Mouse (Mus musculus) liver, embryonic 12.5 days (tissue): Measurements from ENCODE around the gene Myh7. TPM values are rescaled to one million over a fixed set of nuclear protein-coding genes. Genes with fewer than 3 reads are reported as not detected.
A peak's percentile ranks its signal among the peaks of the same experiment; 100 is the strongest.
"Not testable (repeated sequence)": the region's sequence is repeated elsewhere in the genome, so short reads cannot be mapped to it uniquely, and the experiment has no call there.

Experiments
- ATAC-seq: fragments of 200-750 bp; cut with Nextera tagmentation; 2 replicates; pipeline ENCODE4 v1.8.0; 2017; ENCODE audit warnings: moderate number of reproducible peaks, mild to moderate bottlenecking, moderate library complexity
- H3K27ac ChIP-seq: fragments of 300-500 bp; sonication (generic); 2 replicates; pipeline ENCODE4 v1.5.1; 2016; ENCODE audit warnings: mild to moderate bottlenecking
- H3K27me3 ChIP-seq: fragments of 300-500 bp; sonication (generic); replicated peaks from 2 replicates; pipeline ENCODE4 v1.6.1; 2016; ENCODE audit warnings: mild to moderate bottlenecking, moderate library complexity
- H3K36me3 ChIP-seq: fragments of 300-500 bp; sonication (generic); 2 replicates; pipeline ENCODE4 v1.6.1; 2016; ENCODE audit warnings: mild to moderate bottlenecking, moderate library complexity
- H3K4me1 ChIP-seq: fragments of 300-500 bp; sonication (generic); 2 replicates; pipeline ENCODE4 v1.6.1; 2016
- H3K4me2 ChIP-seq: fragments of 300-500 bp; sonication (generic); 2 replicates; pipeline ENCODE4 v1.6.1; 2016; ENCODE audit warnings: mild to moderate bottlenecking, moderate library complexity
- H3K4me3 ChIP-seq: fragments of 300-500 bp; sonication (generic); 2 replicates; pipeline ENCODE4 v1.5.1; 2016; ENCODE audit warnings: mild to moderate bottlenecking, moderate library complexity
- H3K9ac ChIP-seq: fragments of 300-500 bp; sonication (generic); 2 replicates; pipeline ENCODE4 v1.6.1; 2016; ENCODE audit warnings: mild to moderate bottlenecking, moderate library complexity
- H3K9me3 ChIP-seq: fragments of 300-500 bp; sonication (generic); replicated peaks from 2 replicates; pipeline ENCODE4 v1.6.1; 2016; ENCODE audit warnings: mild to moderate bottlenecking, moderate library complexity
- WGBS: fragments of 180-500 bp; shearing (Covaris S2); methylation state at CpG from one replicate; pipeline ENCODE4 v1.1.7; 2016; ENCODE audit not compliant: insufficient replicate concordance; 5-methylcytosine and 5-hydroxymethylcytosine counted together
- polyA plus RNA-seq: library from polyadenylated mRNA; unstranded; fragments of >200 nt; fragmentation: Nextera tagmentation; extraction: Ambion mirVana; gene quantifications from 2 replicates; pipeline ENCODE4 v1.2.1, GENCODE M21; 2016

Myh7 gene
- polyA plus RNA-seq, result 0.82 and 2.4 TPM in 2 replicates

DNA sequence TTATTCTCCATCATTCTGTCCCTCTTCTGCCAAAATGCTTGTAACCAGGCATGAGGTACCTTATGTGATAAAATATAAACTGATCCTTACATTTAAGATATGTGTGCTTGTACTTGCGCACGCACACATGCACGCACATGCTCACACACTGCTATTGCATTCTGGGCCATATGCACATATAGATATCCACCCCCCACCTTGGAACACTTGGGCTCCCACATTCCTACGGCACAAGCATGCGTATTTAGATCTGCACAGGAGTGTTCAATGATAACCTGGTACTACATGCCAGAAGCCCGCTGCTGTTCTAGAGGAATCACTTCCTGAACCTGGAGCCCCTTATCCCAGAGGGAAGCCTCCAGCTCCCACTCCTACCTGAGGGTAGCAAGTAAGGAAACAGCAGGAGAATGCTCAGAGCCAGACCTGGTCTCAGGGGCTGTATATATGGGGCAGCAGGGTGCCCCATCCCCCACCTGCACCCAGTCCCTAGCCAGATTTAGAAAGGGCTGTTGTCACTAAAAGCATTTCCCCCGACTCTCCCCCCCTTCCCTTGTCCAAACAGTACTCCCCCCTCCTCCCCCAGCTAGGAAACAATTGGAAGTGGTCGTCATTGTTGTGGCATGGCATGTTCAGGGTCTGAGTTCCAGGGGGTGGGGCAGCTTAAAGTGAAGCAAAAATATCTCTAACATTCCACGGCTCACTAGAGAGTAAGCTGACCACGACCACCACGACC lies at the start of gene Myh7:
Gene Myh7 (minus strand): TSS at position 491 of the 733 bp plus-strand sequence.
- Histone ChIP-seq H3K36me3 (no peaks in the 10 kb centered on the region), H3K4me1 (0 out of 2 replicates have a peak, but pooled peaks cover 6% of the 10 kb centered on the region), H3K9me3 (no peaks in the 10 kb centered on the region), H3K27ac (no peak within 1 kb of the TSS), H3K27me3 (peaks cover 50% of the 10 kb centered on the region), H3K4me3 (no peak within 1 kb of the TSS), H3K4me2 (no peak within 1 kb of the TSS), H3K9ac (no peak within 1 kb of the TSS)
- WGBS, result 43% methylated on average over 11 of the region's 11 CpGs
- no peak for ATAC-seq

DNA sequence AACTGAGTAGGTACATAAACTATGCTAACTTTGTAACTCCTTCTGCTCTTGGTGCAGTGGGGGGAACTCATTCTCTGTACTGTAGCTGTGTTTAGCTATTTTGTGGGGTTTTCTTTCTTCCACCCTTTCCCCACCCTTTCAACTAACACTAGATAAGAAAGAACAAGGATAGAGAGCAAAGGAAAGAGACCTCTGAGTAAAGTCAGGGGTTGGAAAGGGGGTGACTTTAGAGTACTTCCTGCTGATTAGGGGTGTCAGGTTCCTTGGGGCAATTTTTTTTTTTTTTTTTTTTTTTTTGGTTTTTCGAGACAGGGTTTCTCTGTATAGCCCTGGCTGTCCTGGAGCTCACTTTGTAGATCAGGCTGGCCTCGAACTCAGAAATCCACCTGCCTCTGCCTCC lies 49.3 kb upstream of the Myh7 start:
- 73% methylated on average over 1 of the region's 2 CpGs for WGBS
- not testable (repeated sequence) for H3K9ac ChIP-seq, H3K36me3 ChIP-seq, H3K4me1 ChIP-seq, H3K4me3 ChIP-seq, H3K4me2 ChIP-seq, H3K27ac ChIP-seq, H3K9me3 ChIP-seq, ATAC-seq, H3K27me3 ChIP-seq

DNA sequence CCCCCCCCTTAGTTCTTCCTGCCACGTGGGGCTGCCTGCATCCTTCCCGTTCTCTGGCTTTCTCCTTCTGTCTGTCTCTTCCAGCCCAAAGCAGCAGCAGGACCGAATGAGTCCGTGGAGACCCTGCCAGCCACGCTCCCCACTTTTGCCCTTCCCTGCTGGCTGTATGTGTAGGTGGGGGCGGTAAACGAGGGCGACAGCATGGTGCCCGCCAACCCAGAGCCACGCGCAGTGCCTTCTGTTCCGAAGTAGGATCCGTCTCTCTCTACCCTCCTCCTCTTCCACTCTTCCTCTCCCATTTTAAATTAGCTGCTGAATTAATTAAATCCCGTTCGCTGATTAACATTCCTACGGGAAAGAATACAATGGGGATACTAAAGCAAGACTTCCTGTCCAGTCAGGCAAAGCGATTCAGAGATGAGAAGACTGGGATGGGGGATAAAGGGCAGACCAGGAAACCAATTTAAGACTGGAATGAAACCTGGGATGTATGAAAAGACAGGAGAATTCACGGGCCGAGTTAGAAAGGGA lies 38.3 kb upstream of the Myh7 start:
- no peak overlapping the region for H3K4me3 ChIP-seq
- no peak overlapping the region for H3K4me2 ChIP-seq
- no peaks in the 10 kb centered on the region for H3K9me3 ChIP-seq
- H3K36me3 ChIP-seq, result no peaks in the 10 kb centered on the region
- H3K27me3 ChIP-seq, result peaks cover 5% of the 10 kb centered on the region
- peaks cover 16% of the 10 kb centered on the region for H3K4me1 ChIP-seq
- 57% methylated on average over 19 of the region's 19 CpGs for WGBS
- H3K27ac ChIP-seq, result no peak overlapping the region
- no peak for ATAC-seq
- H3K9ac ChIP-seq, result no peak overlapping the region

DNA sequence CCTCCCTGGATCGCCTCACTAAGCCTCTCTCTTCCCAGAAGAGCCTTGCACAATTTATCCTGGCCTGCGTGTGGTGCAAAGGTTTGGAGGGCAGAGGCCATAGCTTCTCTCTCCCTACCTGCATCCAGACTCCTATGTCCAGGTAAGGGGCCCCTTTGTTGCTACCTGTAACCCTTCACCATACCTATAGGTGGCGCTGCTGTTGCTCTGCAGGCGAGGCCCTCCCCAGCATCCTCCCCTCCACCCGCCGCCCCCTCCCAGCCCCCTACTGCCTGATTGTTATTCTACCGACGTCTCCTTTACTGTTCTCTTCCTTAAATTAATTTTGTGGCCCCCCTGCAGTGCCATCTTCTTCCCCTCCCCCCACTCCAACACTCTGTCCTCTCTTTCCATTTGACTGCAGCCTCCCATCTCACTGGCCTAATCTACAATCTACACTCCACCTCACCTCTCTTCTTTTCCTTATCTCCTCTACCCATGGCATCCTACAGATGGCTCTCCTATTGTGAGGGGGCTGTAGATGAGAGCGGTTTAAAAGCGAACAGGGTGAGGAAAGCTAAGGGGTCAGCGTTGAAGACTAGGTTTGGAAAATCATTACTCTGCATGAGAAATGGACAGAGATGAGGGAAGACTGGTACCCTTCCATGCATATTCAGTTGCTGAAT lies 34.7 kb upstream of the Myh7 start:
- Histone ChIP-seq H3K27ac (no peak overlapping the region), H3K36me3 (peaks cover 18% of the 10 kb centered on the region), H3K4me1 (peaks cover 16% of the 10 kb centered on the region), H3K4me2 (peak overlapping the region; percentile 43), H3K9me3 (no peaks in the 10 kb centered on the region), H3K27me3 (no peaks in the 10 kb centered on the region), H3K4me3 (no peak overlapping the region), H3K9ac (no peak overlapping the region)
- peak; percentile 63 for ATAC-seq
- WGBS, result 12% methylated on average over 10 of the region's 11 CpGs

DNA sequence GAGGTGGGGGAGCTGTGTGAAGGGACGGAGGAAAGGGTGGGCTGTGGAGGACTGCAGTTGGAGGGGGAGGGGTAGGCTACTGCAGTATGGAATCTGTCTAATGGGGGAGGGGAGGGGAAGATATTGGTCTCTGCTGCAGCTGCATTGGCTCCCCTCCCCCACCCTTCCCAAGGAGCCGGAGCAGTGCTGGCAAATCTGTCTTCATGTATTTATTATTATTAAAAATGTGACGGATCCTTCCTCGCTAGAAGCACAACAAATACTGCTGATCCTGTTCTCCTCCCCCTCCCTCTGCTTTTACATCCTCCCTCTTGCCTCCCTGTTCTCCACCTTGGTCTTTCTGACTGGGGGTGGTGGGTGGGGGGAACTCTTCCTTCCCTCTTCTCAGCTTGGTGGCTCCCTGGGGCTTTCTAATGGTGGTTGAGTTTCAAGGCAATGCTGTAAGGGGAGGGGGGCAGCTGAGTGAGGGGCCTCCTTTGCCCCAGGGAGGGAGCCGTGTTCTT lies 34.0 kb upstream of the Myh7 start:
- Histone ChIP-seq H3K4me1 (peaks cover 16% of the 10 kb centered on the region), H3K27me3 (no peaks in the 10 kb centered on the region), H3K27ac (no peak overlapping the region), H3K9me3 (no peaks in the 10 kb centered on the region), H3K36me3 (peaks cover 26% of the 10 kb centered on the region), H3K4me3 (no peak overlapping the region), H3K9ac (no peak overlapping the region; the same call in 1 of the 2 replicates), H3K4me2 (no peak overlapping the region)
- 28% methylated on average over 5 of the region's 5 CpGs for WGBS
- no peak for ATAC-seq

DNA sequence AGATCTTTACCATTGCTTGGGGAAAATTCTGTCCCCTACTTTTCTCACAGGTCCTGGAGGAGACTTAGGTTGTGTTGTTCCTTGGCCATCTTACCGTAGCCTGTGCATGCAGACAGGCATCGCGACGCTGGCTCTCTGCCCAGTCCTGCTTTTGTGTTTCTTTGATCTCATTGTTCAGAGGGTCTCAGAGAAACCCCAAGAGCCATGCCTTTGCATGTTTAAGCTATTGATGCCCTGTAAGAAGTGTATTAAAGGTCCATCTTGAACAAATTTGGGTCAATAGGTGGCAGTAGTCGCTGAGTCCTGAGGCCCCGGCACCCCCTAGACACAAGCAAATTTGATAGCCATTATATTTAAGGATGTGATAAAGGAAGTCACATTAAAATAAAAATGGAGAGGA lies 33.2 kb upstream of the Myh7 start:
- H3K4me2 ChIP-seq, result no peak overlapping the region
- no peaks in the 10 kb centered on the region for H3K27me3 ChIP-seq
- peaks cover 33% of the 10 kb centered on the region for H3K36me3 ChIP-seq
- 40% methylated on average over 6 of the region's 6 CpGs for WGBS
- peaks cover 16% of the 10 kb centered on the region for H3K4me1 ChIP-seq
- H3K4me3 ChIP-seq, result no peak overlapping the region
- no peak for ATAC-seq
- H3K9me3 ChIP-seq, result no peaks in the 10 kb centered on the region
- no peak overlapping the region for H3K27ac ChIP-seq
- H3K9ac ChIP-seq, result no peak overlapping the region

DNA sequence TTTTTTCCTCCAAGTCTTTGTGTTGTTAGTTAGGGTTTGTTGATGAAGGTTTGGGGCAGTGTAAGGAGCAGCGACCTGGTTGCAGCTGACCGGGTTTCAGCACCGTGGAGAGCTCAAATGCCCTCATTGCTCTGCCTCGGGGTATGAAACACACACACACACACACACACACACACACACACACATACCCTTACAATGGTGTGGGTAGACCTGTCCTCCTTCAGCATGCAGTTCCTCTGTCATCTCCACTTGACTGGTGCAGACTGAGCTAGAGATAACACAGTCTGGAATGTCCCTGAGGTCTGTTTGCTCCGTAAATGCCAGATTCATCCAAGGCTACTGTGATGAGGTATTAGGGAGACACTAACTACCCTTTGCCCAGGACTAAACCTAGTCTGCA lies 32.8 kb upstream of the Myh7 start:
- no peak for ATAC-seq
- Histone ChIP-seq H3K4me3 (no peak overlapping the region), H3K4me2 (no peak overlapping the region), H3K27ac (no peak overlapping the region), H3K9ac (no peak overlapping the region), H3K4me1 (peaks cover 16% of the 10 kb centered on the region), H3K36me3 (peaks cover 37% of the 10 kb centered on the region), H3K27me3 (no peaks in the 10 kb centered on the region), H3K9me3 (no peaks in the 10 kb centered on the region)
- WGBS, result 29% methylated on average over 5 of the region's 5 CpGs

DNA sequence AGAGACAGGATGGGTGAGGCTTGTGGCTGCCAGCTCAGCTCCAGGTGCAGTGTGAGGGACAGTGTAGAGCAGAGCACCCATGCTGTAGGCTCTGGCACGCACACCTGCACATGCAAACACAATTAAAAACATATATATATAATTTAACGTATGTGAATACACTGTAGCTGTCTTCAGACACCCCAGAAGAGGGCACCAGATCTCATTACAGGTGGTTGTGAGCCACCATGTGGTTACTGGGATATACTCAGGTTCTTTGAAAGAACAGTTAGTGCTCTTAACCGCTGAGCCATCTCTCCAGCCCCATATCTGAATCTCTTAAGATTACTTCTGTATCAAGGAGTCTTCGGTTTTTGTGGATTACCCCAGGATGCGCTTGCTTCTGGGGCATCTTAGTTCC lies 31.1 kb upstream of the Myh7 start:
- H3K4me2 ChIP-seq, result no peak overlapping the region
- no peak overlapping the region for H3K27ac ChIP-seq
- H3K9me3 ChIP-seq, result no peaks in the 10 kb centered on the region
- 78% methylated on average over 5 of the region's 5 CpGs for WGBS
- H3K27me3 ChIP-seq, result no peaks in the 10 kb centered on the region
- no peak overlapping the region for H3K9ac ChIP-seq
- H3K36me3 ChIP-seq, result peaks cover 55% of the 10 kb centered on the region
- ATAC-seq, result no peak
- H3K4me3 ChIP-seq, result no peak overlapping the region
- peaks cover 16% of the 10 kb centered on the region for H3K4me1 ChIP-seq

DNA sequence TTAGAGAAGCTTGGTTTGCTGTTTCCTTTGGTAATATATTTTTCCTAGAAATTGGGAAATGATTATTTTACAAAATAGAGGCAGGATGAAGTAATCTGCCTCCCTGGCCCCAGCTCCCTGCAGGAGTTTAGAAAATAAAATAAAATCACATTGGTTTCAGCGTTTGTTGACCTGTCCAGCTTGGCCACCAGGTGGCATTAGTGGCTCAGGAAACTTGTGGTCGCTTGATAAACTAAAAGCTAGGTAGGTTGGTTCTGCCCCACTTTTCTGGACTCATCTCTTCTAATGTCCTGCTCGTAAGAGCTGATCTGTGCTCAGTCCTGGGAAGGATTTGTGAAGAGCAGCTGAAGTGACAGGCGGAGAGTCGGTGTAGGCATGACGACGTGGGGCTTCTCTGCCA lies 29.8 kb upstream of the Myh7 start:
- H3K9ac ChIP-seq, result no peak overlapping the region
- no peaks in the 10 kb centered on the region for H3K9me3 ChIP-seq
- no peak overlapping the region for H3K4me3 ChIP-seq
- peaks cover 68% of the 10 kb centered on the region for H3K36me3 ChIP-seq
- ATAC-seq, result no peak
- WGBS, result 66% methylated on average over 7 of the region's 7 CpGs
- H3K27ac ChIP-seq, result no peak overlapping the region
- H3K27me3 ChIP-seq, result no peaks in the 10 kb centered on the region
- H3K4me1 ChIP-seq, result peaks cover 11% of the 10 kb centered on the region
- H3K4me2 ChIP-seq, result no peak overlapping the region

DNA sequence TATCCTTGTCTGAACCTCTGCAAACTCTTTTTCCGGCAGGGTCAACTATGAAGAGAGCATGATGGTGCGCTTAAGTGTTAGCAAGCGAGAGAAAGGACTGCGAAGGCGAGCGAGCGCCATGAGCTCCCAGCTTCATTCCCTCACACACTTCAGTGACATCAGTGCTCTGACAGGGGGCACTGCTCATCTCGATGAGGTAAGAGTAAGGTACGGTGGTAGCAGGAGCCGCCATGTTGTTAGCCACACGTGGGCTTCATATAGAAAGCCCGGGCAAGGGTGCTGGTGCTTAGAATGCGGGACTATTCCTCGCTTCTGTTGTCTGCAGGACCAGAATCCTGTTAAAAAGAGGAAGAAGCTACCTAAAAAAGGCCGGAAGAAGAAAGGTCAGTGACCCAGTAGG lies 28.6 kb upstream of the Myh7 start:
- no peak overlapping the region for H3K4me3 ChIP-seq
- H3K36me3 ChIP-seq, result peaks cover 78% of the 10 kb centered on the region
- H3K4me1 ChIP-seq, result no peaks in the 10 kb centered on the region
- H3K4me2 ChIP-seq, result no peak overlapping the region
- no peak overlapping the region for H3K9ac ChIP-seq
- no peaks in the 10 kb centered on the region for H3K27me3 ChIP-seq
- no peak for ATAC-seq
- no peak overlapping the region for H3K27ac ChIP-seq
- WGBS, result 85% methylated on average over 15 of the region's 15 CpGs
- no peaks in the 10 kb centered on the region for H3K9me3 ChIP-seq

DNA sequence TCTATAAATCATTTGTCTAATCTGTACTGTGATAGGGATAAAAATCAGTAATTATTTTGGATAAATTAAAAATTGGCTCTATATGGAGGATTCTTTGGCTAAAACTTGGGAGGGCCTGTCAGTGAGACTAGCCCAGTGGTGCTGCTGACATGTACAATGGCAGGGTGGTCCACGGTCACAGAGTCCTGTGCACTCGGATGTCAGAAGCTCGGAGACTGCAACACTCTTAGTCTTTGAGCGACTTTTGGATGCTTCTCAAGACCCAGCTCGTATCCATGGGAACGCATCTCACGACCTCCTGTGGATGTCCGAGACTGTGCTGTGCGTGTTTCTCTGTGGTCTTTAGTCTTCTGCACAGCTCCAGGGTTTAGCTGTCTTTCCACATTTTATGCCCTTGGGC lies 26.0 kb upstream of the Myh7 start:
- Histone ChIP-seq H3K4me1 (peaks cover 14% of the 10 kb centered on the region), H3K27ac (no peak overlapping the region), H3K9ac (no peak overlapping the region), H3K4me3 (no peak overlapping the region), H3K27me3 (no peaks in the 10 kb centered on the region), H3K9me3 (no peaks in the 10 kb centered on the region), H3K4me2 (no peak overlapping the region), H3K36me3 (peaks cover 87% of the 10 kb centered on the region)
- WGBS, result 90% methylated on average over 9 of the region's 9 CpGs
- ATAC-seq, result no peak

DNA sequence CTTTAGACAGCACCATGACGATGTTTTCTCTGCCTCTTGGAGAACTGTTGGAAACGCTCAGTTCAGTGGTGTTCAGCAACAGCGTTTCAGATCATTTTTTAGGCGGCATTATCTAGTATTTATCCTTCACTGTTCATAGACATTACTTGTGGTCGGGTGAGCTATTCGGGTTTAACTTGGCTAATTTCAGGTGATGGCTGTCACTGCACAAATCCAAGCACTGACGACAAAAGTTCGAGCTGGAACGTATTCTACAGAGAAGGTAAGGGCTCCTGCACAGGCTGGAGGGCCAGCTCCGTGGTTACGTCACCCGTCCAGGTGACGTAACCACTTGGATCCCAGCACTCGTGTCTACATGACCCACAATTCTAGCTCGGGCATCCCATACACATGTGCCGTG lies 22.4 kb upstream of the Myh7 start:
- Histone ChIP-seq H3K36me3 (peaks cover 52% of the 10 kb centered on the region), H3K4me3 (no peak overlapping the region), H3K27me3 (0 out of 2 replicates have a peak, but pooled peaks cover 2% of the 10 kb centered on the region), H3K9me3 (no peaks in the 10 kb centered on the region), H3K9ac (0 out of 2 replicates have a peak overlapping the region, but pooled peaks have one; percentile 31), H3K4me2 (peak overlapping the region; percentile 79), H3K27ac (no peak overlapping the region), H3K4me1 (peaks cover 18% of the 10 kb centered on the region)
- ATAC-seq, result no peak
- 85% methylated on average over 16 of the region's 16 CpGs for WGBS
